ENCODE assay signal across 9 mouse cellular contexts in genomic region chr6:64973968-64974367, GRCm38 (mm10).
DNase-seq lines count a peak whose midpoint lies in the region; ATAC-seq and TF ChIP-seq lines count a peak whose summit lies in the region.
"Had no signal": no experiment of that assay in that cellular context is flagged by ENCODE, and none has a peak within 500 bp of the region (broad histone marks: within the 10 kb centered on the region; RNA-seq: fewer than 3 reads in every experiment).

No protein-coding gene starts in this region.

- no peaks in the 10 kb centered on the region for H3K36me3 ChIP-seq in kidney, postnatal 0 days (ENCODE audit: insufficient read depth, low read length)
- H3K36me3 ChIP-seq in kidney, embryonic 16.5 days (ENCODE audit: insufficient read depth, low read length): no peaks in the 10 kb centered on the region
- H3K36me3 ChIP-seq in CH12.LX (replicated peaks in 1 of 2; ENCODE audit: control insufficient read depth in 1 of 2, insufficient read depth in 1 of 2, low read length in 1 of 2): no peaks in the 10 kb centered on the region
- H3K36me3 ChIP-seq: heart, embryonic 13.5 days; liver, embryonic 15.5 days had no signal

- H3K4me3 ChIP-seq in kidney, postnatal 0 days (replicated peaks; ENCODE audit: low read depth, low read length): no peak overlapping the region
- no peak overlapping the region for H3K4me3 ChIP-seq in kidney, embryonic 16.5 days (ENCODE audit: low read length)
- H3K4me3 ChIP-seq in CH12.LX (replicated peaks in 1 of 3; ENCODE audit: low read depth in 2 of 3, low read length in 2 of 3, poor library complexity in 1 of 3): no peak overlapping the region
- H3K4me3 ChIP-seq: heart, embryonic 13.5 days; liver, embryonic 15.5 days had no signal

- peak; percentile 8 for DNase-seq in kidney, postnatal 0 days (ENCODE audit: low spot score)
- DNase-seq in CH12.LX (ENCODE audit: extremely low read depth) (peak; percentile 63), MEL-GATA-1-ER (ENCODE audit: extremely low read depth, low read depth) (peak; percentile 40)
- peak; percentile 13 for DNase-seq in embryo, embryonic 11.5 days (ENCODE audit: low read depth, low spot score)
- no peak for DNase-seq in gastrocnemius, postnatal 25 days

- peak; percentile 59 for TF ChIP-seq RAD21 in CH12.LX (IDR thresholded peaks at IDR 0.05; ENCODE audit: low read depth, low read length)

- H3K4me2 ChIP-seq in kidney, postnatal 0 days (ENCODE audit: low read length): no peak overlapping the region
- no peak overlapping the region for H3K4me2 ChIP-seq in kidney, embryonic 16.5 days (replicated peaks; ENCODE audit: low read depth, low read length)
- no peak overlapping the region for H3K4me2 ChIP-seq in CH12.LX (ENCODE audit: insufficient read depth, low read depth, poor library complexity, severe bottlenecking)
- H3K4me2 ChIP-seq: heart, embryonic 13.5 days; liver, embryonic 15.5 days had no signal

- TF ChIP-seq CTCF in kidney, postnatal 0 days (IDR thresholded peaks at IDR 0.05; ENCODE audit: low read depth): peak; percentile 56
- peak; percentile 14 to 62; a peak in 3 of 4 replicates for TF ChIP-seq CTCF in CH12.LX (conservative IDR thresholded peaks at IDR 0.05 in 1 of 2, IDR thresholded peaks at IDR 0.05 in 1 of 2; ENCODE audit: low read depth in 2 of 2, low read length in 2 of 2)

- no peak for TF ChIP-seq POLR2A in CH12.LX (IDR thresholded peaks at IDR 0.05; ENCODE audit: low read depth, low read length)

- WGBS in kidney, postnatal 0 days: 61% methylated on average over 2 of the region's 2 CpGs
- WGBS in kidney, embryonic 16.5 days: 56% methylated on average over 2 of the region's 2 CpGs

- H3K4me1 ChIP-seq in kidney, postnatal 0 days (replicated peaks; ENCODE audit: insufficient read depth, low read length): no peaks in the 10 kb centered on the region
- no peaks in the 10 kb centered on the region for H3K4me1 ChIP-seq in kidney, embryonic 16.5 days (ENCODE audit: insufficient read depth, low read length)
- H3K4me1 ChIP-seq in CH12.LX (ENCODE audit: control insufficient read depth in 1 of 2, insufficient read depth in 2 of 2): no peaks in the 10 kb centered on the region
- H3K4me1 ChIP-seq: liver, embryonic 15.5 days had no signal

- H3K27ac ChIP-seq in kidney, postnatal 0 days: no peak overlapping the region
- no peak overlapping the region for H3K27ac ChIP-seq in kidney, embryonic 16.5 days (ENCODE audit: low read length)
- no peak overlapping the region for H3K27ac ChIP-seq in CH12.LX (ENCODE audit: insufficient read depth, low read depth)
- H3K27ac ChIP-seq: heart, embryonic 13.5 days; liver, embryonic 15.5 days had no signal

- dilution Hi-C loops in CH12.LX (cut with MboI; ENCODE audit: extremely low pct_ligation_motif_present, extremely low pct_unique_long_range_greater_than_20kb, low sequenced_read_pairs): no loop called here

- no peak for ATAC-seq in kidney, postnatal 0 days (replicated peaks; ENCODE audit: low FRiP score, low read depth)
- no peak for ATAC-seq in kidney, embryonic 16.5 days (ENCODE audit: low FRiP score, low TSS enrichment)
- ATAC-seq in megakaryocyte progenitor cell, adult 5-6 weeks (replicated peaks; ENCODE audit: poor library complexity): peak; percentile 92

- no peaks in the 10 kb centered on the region for H3K79me2 ChIP-seq in CH12.LX (replicated peaks; ENCODE audit: control insufficient read depth, extremely low read depth, insufficient read depth, poor library complexity, severe bottlenecking)

- no peak overlapping the region for H3K9ac ChIP-seq in kidney, postnatal 0 days (ENCODE audit: low read depth, low read length)
- no peak overlapping the region for H3K9ac ChIP-seq in kidney, embryonic 16.5 days (replicated peaks; ENCODE audit: low read length)
- H3K9ac ChIP-seq in CH12.LX (ENCODE audit: insufficient read depth, low read depth): no peak overlapping the region
- H3K9ac ChIP-seq: heart, embryonic 13.5 days; liver, embryonic 15.5 days had no signal

- no peaks in the 10 kb centered on the region for H3K9me3 ChIP-seq in kidney, postnatal 0 days (replicated peaks; ENCODE audit: low read length)
- no peaks in the 10 kb centered on the region for H3K9me3 ChIP-seq in kidney, embryonic 16.5 days (ENCODE audit: low read length)
- H3K9me3 ChIP-seq in CH12.LX (replicated peaks; ENCODE audit: low read length): no peaks in the 10 kb centered on the region
- H3K9me3 ChIP-seq: heart, embryonic 13.5 days; liver, embryonic 15.5 days had no signal

- no peaks in the 10 kb centered on the region for H3K27me3 ChIP-seq in kidney, postnatal 0 days (ENCODE audit: insufficient read depth, low read length)
- no peaks in the 10 kb centered on the region for H3K27me3 ChIP-seq in kidney, embryonic 16.5 days (ENCODE audit: insufficient read depth, low read length)
- H3K27me3 ChIP-seq in CH12.LX (replicated peaks): no peaks in the 10 kb centered on the region
- H3K27me3 ChIP-seq: heart, embryonic 13.5 days; liver, embryonic 15.5 days had no signal

- TF ChIP-seq EP300 in CH12.LX (IDR thresholded peaks at IDR 0.05; ENCODE audit: low read length): no peak

- in situ Hi-C loops in CH12.LX (cut with MboI; ENCODE audit: low pct_ligation_motif_present, low pct_unique_long_range_greater_than_20kb, low sequenced_read_pairs): no loop called here

TF ChIP-seq in CH12.LX, 34 proteins besides CTCF, POLR2A, EP300 and RAD21:
- no peak for TF ChIP-seq MAFK (IDR thresholded peaks at IDR 0.05; ENCODE audit: insufficient replicate concordance, low read length)
- TF ChIP-seq GABPA (IDR thresholded peaks at IDR 0.05; ENCODE audit: insufficient replicate concordance, low read depth, low read length): no peak
- no peak for TF ChIP-seq RCOR1 (conservative IDR thresholded peaks at IDR 0.05; ENCODE audit: low read depth, low read length)
- TF ChIP-seq KAT2A (IDR thresholded peaks at IDR 0.05; ENCODE audit: insufficient replicate concordance, low read length): no peak
- TF ChIP-seq E2F4 (IDR thresholded peaks at IDR 0.05; ENCODE audit: insufficient replicate concordance, low read depth, low read length): no peak
- TF ChIP-seq SMC3 (IDR thresholded peaks at IDR 0.05; ENCODE audit: low read depth, low read length): peak; percentile 38
- no peak for TF ChIP-seq CHD1 (IDR thresholded peaks at IDR 0.05; ENCODE audit: low read depth, low read length)
- no peak for TF ChIP-seq MAZ (IDR thresholded peaks at IDR 0.05; ENCODE audit: low read depth, low read length)
- no peak for TF ChIP-seq MXI1 (IDR thresholded peaks at IDR 0.05; ENCODE audit: low read depth, low read length)
- no peak for TF ChIP-seq UBTF (IDR thresholded peaks at IDR 0.05; ENCODE audit: low read depth, low read length)
- TF ChIP-seq ZNF384 (IDR thresholded peaks at IDR 0.05; ENCODE audit: low read depth, low read length): 0 out of 2 replicates have a peak, but pooled peaks have one; percentile 26
- TF ChIP-seq HCFC1 (IDR thresholded peaks at IDR 0.05; ENCODE audit: low read depth, low read length): no peak
- TF ChIP-seq ELF1 (IDR thresholded peaks at IDR 0.05; ENCODE audit: low read depth, low read length): no peak
- TF ChIP-seq USF1 (IDR thresholded peaks at IDR 0.05; ENCODE audit: low read depth, low read length): no peak
- no peak for TF ChIP-seq MYC (IDR thresholded peaks at IDR 0.05; ENCODE audit: low read depth, low read length)
TF ChIP-seq in CH12.LX: peak in this region for 2.
